Mouse (Mus musculus) neural tube, embryonic 10.5 days (tissue): ENCODE measurements around the gene Lifr.

ENCODE experiments used
- DNase-seq: peaks from one replicate; pipeline ENCODE4 v3.0.0-alpha.2; 2017; ENCODE audit warnings: low spot score; ENCODE audit errors: extremely low spot score

Gene Lifr

DNA sequence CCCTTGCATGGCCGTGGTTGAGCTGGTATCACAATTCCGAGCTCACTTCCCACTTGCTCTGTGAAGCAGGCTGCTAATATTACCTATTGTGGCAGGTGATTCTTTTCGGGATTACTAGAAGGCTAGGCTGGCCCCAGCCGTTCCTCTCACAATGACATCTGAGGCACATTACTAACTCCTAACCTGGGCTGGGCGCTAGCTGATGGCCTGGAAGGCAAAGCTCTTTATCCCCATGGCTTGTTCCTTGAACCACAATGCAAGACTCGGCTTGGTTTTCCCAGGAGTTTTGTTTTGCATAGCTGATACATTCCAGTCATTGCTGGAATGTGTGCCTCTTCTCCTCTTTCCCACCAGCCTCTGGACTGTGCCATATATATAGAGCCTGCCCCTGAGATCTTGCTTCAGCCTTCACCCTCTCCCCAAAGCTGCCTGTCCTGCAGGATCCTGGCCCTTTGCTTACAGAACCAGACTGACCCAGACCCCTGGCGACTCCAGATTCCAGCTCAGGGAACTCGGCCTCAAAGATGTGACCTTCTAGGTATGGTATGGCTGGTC, at the start of gene Lifr:
Gene Lifr (plus strand): TSS at position 404 of the 555 bp plus-strand sequence.
- no peak for DNase-seq

DNA sequence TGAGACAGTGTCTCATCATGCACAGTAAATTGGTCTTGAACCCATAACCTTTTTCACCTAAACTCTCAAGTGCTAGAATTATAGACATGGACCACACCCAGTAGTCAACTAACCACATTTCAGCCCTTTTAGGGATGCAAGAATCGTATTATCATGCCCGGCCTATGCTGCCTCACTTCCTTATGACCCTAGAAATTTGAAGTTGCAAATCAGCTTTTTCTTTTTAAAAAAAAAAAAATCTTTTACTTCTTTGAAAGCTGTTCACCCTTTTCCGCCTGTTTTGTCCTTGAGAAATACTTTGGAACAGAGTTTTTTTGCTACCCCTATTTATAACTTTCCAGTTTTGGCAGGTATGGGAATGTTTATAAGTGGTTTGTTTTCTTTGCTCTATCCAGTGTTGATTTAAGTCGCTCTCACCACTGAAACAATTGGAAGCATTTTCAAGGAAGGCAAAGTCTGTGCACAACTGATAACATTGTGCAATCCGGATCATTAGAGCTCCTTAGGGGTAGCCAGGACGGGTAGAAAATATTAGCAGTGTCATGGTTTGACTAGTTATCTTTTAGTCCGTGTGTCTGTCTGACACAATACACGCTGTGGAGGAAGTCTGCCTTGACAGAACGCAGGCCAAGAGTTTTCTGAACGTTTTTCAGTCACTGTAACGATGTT, 46.2 kb upstream of the Lifr start:
- no peak for DNase-seq

DNA sequence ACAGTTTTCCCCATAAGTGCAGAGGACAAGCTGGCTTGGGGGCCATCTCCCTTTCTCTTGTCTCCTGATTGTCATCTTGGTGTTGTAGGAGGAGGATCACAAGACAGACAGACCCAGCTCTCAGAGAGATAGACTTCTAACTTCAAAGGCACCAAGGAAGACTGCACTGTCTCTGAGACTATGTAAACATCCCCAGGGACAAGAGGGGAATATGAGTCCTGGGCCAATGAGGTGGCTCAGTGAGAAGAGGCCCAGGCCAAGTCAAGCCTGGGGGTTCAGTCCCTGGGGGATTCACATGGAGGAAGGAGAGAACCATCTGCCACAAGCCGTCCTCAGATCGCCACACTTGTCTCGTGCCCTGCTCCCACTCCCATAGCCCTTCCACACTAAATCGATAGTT, 45.4 kb upstream of the Lifr start:
- no peak for DNase-seq

DNA sequence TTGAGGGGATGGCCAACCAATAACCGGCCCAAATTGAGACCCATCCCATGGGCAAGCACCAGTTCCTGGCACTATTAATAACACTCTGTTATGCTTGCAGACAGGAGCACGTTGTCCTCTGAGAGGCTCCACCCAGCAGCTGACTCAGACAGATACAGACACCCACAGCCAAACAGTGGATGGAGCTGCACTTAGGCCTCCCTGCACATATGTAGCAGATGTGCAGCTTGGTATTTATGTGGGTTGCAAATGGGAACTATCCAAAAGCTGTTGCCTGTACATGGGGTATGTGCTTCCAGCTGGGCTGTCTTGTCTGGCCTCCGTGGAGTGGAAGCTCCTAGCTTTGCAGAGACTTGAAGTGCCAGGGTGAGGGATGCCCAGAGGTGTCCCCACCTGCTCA, 42.5 kb upstream of the Lifr start:
- DNase-seq, result no peak

DNA sequence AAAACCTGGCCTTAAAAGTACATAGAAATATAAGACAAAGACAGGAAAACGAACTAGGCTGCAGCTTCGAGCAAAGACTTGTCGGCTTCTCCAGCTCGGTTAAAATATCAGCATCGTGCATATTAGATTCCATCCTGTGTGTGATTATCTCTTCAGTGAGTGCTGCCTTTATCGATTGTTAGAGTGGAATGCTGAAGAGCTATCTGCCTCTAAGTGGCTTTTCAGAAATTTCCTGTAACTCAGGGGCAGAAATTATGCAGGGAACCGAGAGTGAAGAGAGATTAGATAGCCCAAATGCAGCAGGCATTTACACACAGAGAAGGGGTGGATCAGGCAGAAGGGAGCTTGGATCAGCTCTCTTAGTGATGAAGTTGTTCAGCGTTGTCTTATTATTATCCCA, 41.5 kb upstream of the Lifr start:
- DNase-seq, result no peak

DNA sequence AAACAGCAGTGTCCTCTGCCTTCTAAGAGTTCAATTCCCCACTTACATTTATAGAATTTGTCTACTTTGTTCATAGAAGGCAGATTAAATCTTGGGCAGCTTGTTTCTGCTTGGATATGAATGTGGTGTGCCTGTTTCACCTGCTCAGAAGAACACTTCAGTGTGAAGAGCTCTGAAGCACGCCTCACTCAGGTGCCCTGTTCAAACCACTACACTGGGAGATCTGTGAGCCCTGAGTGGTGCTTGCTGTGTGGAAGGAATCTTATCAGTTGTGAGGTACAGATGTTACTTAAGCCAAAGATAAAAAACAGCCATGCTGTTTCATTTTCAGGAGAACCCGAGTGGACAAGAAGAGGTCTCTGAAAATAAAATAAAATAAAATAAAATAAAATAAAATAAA, 38.7 kb upstream of the Lifr start:
- no peak for DNase-seq

DNA sequence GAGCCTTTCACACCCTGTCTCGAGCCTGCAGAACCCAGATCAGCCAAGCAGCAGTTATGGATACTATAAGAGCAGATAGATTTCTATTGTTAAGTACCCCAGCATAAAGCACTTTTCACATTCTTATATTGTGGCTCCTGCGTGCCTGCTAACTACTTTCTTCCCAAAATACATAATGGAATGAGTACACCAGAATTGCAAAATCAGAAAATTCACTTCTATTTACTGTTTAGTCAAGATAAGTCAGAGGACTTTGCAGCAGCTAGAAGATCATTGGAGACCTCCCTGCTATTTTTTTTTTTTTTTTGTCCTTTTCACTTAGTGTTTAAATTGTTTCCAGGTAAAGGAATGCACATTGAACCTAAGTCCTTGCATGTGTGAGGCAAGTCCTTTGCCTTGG, 38.3 kb upstream of the Lifr start:
- no peak for DNase-seq

DNA sequence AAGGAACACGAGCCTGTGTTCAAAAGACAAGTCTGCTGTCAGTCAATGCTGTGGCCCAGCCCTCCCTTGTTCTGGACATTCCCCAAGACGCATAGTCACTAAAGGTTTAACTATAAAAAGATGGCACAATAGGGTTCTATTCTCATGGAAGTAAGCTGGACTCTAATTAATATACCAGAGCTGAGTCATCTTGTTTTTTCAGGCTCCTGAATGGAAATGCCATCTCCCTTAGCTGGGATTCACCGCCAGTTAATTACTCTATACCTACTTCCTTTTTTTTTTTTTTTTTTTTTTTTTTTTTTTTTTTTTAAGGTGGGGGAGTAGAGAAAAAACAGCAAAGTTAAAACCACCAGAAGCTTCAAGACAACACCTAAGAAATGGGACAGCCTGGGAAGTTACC, 33.6 kb upstream of the Lifr start:
- no peak for DNase-seq

DNA sequence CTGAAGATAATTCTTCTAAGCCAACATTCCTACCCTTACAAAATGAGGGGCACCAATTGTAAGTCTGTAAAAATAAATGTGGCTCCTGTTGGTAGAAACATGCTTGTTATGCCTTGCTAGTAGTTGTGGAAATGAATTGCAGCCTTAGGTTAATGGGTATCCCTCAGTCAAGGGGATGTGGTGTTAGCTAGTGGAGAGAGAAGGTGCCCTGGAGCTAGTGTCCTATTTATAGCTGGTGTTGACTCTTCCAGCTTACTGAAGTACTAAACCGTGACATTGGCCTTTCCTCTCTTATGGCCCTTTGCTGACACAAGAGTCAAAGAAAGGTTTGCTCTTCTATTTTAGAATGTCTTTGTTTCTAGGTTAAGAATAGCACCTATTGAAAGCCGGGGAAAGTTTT, 29.9 kb upstream of the Lifr start:
- no peak for DNase-seq

DNA sequence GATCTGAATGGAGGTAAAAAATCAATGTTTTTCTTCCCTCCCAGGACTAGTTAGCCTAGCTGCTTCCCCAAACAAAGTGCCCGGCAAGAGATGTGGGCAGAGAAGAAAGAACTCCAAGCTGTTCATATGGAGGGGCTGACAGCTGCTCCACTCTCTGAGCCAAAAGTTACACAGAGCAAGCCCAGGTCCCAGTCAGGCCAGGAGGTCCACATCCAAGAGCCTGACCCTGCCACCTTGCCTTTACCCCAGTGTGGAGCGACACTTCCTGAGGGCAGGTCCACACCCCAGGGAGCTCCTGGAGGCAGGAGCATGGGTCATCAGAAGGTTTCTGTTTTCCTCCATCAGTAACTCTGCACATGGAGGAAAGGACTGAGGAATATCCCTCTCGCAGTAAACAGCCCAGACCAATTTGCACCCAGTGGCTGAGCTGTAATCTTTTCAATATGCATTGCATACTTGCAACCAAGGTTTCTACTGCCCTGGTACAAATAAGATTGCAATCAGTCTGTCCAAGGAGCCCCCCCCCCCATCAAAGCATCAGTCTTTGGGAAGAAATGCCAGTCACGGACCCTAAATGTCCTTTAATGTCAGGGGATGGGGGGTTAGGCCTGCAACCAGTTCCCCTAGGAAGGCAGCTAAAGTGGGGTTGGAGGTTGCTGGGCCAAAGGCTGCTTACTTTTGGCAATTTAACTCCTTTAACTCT, 28.3 kb upstream of the Lifr start:
- no peak for DNase-seq

DNA sequence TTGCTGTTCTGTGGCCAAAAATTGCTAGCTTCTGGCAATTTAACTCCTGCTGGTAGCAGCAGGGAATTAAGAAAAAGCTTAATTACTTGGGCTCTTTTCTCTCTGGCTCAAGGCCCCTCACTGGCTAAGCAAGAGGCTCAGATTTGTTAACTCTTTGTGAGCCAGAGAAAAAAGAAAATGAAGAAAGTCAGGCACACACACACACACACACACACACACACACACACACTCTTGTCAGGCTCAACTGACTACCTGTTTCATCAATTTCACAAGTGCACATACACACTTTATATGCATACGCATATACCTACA, 27.8 kb upstream of the Lifr start:
- DNase-seq, result no peak

DNA sequence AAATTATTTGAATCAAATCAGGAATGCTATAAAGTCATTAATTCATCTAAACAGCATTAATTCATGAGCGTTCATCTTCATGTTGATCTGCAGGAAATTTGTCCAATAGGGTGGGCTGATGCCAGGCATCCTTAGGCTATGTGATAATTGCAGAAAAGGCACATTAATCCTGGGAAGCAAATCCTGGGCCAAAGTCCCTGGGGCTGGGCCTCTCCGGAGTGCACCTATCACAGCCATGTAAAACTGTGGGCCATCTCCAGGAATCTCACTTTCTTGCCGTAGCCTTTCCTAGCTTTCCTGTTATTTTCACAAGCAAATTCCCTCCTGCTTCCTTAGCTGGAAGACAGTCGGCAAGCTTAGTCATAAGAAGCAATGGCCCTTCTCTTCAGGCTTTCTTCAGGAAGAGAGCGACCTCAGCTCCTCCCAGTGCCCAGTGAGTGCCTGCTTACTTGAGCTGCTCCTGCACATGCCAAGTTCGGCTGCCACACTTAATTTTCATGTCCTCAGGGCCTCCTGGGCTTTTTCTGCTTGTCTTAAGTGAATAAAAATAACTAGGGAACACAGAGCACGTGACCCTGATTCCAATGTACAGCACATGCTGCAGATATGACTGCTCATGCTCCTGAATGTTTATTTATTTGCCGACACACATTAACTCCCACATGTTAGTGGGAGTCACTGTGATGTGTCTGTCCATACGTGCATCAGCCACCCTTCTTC, 26.7 kb upstream of the Lifr start:
- no peak for DNase-seq

DNA sequence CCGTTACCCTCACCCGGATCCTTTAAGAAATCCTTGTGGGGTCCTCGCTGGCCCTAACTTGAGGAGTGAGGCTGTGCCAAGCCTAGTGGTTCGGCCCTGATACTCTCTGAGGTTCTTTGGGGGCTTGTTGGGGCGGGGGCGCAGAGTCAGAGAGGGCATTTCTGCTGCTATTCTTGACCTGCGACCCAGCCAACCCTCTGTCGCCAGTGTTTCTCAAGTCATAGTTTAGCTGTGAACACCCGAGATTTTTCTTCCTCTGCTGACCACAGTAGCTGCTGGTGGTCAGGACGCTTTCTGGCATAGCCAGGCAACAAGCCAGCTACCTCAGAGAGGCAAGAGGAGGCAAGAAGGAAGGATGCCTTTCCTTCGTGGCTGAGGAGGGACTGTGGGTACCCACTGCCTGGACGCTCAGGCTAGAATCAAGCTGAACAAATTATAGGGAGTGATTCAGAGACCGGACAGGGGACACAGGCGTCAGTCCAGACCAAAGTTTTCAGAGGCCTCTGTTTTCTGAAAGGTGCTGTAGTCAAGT, 25.4 kb upstream of the Lifr start:
- DNase-seq, result no peak

DNA sequence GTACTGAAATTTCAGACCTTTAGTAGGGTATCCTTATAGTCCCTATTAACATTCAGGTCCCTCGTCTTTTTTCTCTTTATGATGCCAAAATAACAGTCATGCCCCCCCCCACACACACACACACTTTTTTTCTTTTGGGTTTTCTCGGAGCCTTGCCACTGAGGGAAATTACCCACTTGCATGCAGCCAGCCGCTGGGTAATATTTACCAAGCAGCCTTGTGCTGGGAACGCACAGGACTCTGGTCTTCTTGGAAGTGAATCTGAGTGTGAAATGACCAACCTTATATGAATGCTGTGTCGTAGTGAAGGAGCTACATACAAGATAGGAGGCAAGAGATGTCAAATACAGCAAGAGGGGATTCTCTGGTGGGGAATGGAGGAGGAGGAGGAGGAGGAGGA, 24.8 kb upstream of the Lifr start:
- DNase-seq, result no peak

DNA sequence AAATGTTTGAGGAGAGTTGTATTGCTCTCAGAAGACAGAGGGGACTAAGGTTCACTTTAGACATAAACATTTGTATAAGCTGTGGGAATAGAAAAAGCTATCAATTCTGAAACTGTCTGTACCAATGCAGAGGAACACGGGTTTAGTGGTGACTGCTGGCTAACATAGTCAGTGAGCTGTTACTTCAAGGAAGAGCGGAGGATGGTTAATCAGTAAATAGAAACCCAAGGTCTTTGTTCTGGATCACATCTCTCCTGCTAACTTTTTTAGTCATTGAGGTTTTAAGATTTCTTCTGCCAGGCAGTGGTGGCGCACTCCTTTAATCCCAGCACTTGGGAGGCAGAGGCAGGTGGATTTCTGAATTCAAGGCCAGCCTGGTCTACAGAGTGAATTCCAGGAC, 23.7 kb upstream of the Lifr start:
- no peak for DNase-seq

DNA sequence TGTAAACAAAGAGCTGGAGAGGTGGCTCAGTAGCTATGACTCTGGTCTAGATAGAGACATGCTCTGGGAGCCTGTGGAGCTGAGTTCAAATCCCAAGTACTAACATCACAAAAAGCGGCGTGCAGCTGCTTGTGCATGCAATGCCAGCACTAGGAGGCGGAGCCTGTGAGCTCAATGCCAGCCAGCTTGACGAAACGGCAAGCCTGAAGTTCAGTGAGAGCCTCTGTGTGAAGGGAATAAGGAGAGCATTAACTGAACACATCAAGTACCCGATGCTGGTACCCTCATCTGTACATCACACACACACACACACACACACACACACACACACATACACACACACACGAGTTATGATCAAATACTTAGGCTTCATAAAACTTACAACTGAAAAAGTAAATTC, 21.0 kb upstream of the Lifr start:
- DNase-seq, result no peak

DNA sequence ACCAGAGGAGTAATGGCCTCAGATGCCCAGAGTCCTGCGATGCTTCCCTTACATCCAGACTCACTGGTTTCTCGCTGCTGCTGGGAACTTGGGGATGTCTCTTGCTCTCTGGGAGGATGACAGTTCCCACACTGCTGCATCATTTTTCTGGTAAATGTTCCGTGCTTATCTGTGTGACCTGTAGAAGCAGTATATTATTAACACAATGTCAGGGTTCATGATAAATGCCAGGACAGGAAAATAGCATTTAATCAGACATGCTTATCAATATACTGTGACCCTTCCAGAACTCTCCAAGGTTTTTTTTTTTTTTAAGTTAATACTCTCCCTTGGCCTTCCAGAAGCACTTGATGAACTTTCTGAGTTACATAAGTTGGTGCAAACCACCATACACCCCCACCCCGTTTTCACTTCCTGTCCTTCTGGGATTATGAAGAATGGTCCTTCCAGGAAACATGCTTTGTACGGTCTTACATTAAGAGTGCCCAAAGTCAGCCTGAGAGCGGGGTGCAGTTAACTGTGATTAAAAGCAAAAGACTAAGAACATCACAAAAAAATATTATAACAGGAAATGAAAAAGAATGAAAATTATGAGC, 20.1 kb upstream of the Lifr start:
- no peak for DNase-seq

DNA sequence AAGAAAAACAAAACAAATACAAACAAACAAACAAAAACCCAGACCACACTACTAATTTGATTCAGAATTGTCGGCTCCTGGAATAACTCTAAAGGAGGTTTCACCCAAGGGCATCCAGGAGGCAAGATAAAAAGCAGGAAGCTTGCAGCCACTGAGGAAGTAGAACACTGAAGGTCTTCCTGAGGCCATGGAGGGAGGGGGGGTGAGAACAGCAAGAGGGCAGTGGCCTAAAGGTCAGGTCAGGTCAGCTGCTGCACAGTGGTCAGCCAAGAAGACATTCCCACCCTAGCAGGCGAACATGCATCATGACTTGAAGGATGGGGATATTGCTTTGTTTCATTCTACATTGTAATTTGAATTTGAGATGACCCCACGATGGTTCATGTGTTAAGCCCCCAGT, 17.1 kb upstream of the Lifr start:
- DNase-seq, result no peak

DNA sequence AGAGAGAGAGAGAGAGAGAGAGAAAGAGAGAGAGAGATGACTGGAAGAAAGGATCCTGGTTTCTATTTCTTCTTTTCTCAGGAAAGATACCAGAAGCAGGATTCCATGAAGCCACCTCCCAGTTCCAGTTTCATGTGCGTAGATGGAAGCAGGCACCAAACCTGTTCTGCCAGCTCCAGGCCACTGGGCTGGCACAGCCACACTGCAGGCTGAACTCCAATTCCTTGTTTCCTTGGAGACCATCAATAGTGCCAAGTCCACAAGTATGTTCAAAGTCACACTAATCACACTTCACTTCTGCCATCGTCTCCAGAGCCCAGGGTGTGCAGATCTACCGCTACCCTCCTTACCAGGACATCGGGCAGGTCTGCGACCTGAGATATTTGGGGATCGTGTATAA, 15.2 kb upstream of the Lifr start:
- DNase-seq, result no peak

DNA sequence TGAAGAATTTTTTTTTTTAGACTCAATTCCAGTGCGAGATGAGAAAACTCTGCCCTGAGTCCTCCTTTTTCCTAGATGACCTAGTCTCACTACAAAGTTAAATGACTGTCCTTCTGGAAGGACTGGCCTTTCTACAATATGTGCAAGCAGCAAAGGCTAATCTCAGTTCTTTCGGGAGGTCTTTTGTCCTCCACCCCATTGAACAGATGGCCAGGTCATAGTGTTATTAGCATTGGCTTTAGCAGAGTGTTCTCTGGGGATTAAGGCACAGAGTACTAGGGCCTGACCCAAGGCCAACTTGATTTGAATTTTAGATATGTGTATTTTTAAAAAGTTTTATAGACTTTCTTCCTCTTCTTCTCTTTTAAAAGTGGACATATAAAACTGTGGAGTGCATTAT, 12.1 kb upstream of the Lifr start:
- DNase-seq, result no peak

DNA sequence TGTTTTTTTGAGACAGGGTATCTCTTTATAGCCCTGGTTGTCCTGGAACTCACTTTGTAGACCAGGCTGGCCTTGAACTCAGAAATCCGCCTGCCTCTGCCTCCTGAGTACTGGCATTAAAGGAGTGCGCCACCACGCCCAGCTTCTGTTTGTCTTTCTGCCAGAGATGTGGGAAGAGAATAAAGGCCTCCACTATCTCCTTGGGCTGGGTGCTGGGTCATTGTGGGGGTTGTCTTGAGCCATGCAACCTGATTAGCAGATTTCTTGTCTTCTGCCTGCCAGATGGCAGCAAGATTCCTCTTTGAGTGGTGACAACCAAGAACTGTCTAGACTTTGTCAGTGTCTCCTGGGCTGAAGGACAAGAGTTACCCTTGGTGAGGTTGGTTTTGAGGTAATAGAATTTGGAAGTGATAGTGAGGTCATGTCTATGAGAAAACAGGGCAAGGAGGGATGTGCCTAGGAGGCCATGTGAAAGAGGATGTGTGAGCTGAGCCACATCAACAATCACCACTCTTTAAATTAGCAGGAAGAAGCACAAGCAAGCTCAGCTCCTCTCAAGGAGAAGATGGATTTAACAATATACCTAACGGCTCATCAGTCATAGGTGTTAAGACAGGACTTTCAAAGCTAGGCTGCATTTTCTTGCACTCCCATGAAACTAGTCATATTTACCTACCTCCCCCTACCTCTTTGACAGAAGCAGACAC, 10.6 kb upstream of the Lifr start:
- DNase-seq, result no peak
